Mouse (Mus musculus) heart, embryonic 14.5 days (tissue): ENCODE results near the gene Dcaf5. TPM values are rescaled to one million over a fixed set of nuclear protein-coding genes. Genes with fewer than 3 reads are reported as not detected.
"Not testable (repeated sequence)": the region's sequence is repeated elsewhere in the genome, so short reads cannot be mapped to it uniquely, and the experiment has no call there.

Source experiments
- ATAC-seq: fragments of 200-750 bp; cut with Nextera tagmentation; 2 replicates; pipeline ENCODE4 v1.8.0; 2017; ENCODE audit warnings: low read depth, moderate TSS enrichment; ENCODE audit not compliant: insufficient number of reproducible peaks, insufficient read depth, low FRiP score
- H3K27ac ChIP-seq, 2 experiments: fragments of 200-500 bp in 1 of 2; fragments of 300-500 bp in 1 of 2; sonication (generic) in 1 of 2; replicated peaks in 1 of 2; 2 replicates each; pipeline ENCODE4 v1.5.1; 2012 to 2014; ENCODE audit warnings: low read depth in 2 of 2, low read length in 2 of 2, control low read depth in 1 of 2, mild to moderate bottlenecking in 1 of 2, mixed read lengths in 1 of 2; ENCODE audit not compliant: control insufficient read depth in 1 of 2, insufficient read depth in 1 of 2
- H3K27me3 ChIP-seq: fragments of 300-500 bp; sonication (generic); 2 replicates; pipeline ENCODE4 v1.6.1; 2014; ENCODE audit warnings: mild to moderate bottlenecking, low read length, control low read depth; ENCODE audit not compliant: control insufficient read depth, insufficient read depth
- H3K36me3 ChIP-seq: fragments of 300-500 bp; sonication (generic); 2 replicates; pipeline ENCODE4 v1.6.1; 2014; ENCODE audit warnings: mild to moderate bottlenecking, control low read depth, low read length, mixed read lengths; ENCODE audit not compliant: control insufficient read depth, insufficient read depth
- H3K4me1 ChIP-seq, 2 experiments: fragments of 200-500 bp in 1 of 2; fragments of 300-500 bp in 1 of 2; sonication (generic) in 1 of 2; 2 replicates each; pipeline ENCODE4 v1.6.1; 2012 to 2014; ENCODE audit warnings: low read length in 2 of 2, control low read depth in 1 of 2, mixed read lengths in 1 of 2; ENCODE audit not compliant: control insufficient read depth in 2 of 2, insufficient read depth in 2 of 2
- H3K4me2 ChIP-seq: fragments of 300-500 bp; sonication (generic); 2 replicates; pipeline ENCODE4 v1.6.1; 2014; ENCODE audit warnings: mild to moderate bottlenecking, low read length
- H3K4me3 ChIP-seq, 2 experiments: fragments of 200-500 bp in 1 of 2; fragments of 300-500 bp in 1 of 2; sonication (generic) in 1 of 2; 2 replicates each; pipeline ENCODE4 v1.5.1; 2012 to 2014; ENCODE audit warnings: low read length in 2 of 2, mild to moderate bottlenecking in 2 of 2, control low read depth in 1 of 2, low read depth in 1 of 2, moderate library complexity in 1 of 2; ENCODE audit not compliant: control insufficient read depth in 1 of 2, insufficient read depth in 1 of 2
- H3K9ac ChIP-seq: fragments of 300-500 bp; sonication (generic); 2 replicates; pipeline ENCODE4 v1.6.1; 2014; ENCODE audit warnings: mild to moderate bottlenecking, low read length
- H3K9me3 ChIP-seq: fragments of 300-500 bp; sonication (generic); 2 replicates; pipeline ENCODE4 v1.6.1; 2016; ENCODE audit warnings: low read length, control low read depth; ENCODE audit not compliant: control insufficient read depth
- WGBS: fragments of 180-500 bp; shearing (Covaris S2); extraction: QIAGEN DNeasy Blood & Tissue Kit; methylation state at CpG from one replicate; pipeline ENCODE4 v1.1.7; 2014; 5-methylcytosine and 5-hydroxymethylcytosine counted together
- polyA plus RNA-seq: library from polyadenylated mRNA; unstranded; fragments of >200 nt; fragmentation: Nextera tagmentation; extraction: Ambion mirVana; gene quantifications from 2 replicates; pipeline ENCODE4 v1.2.1, GENCODE M21; 2014

Dcaf5 gene
- polyA plus RNA-seq, 1 experiment from 2014 or later = 10.5 TPM

- peak within 1 kb of the TSS; percentile 75 for H3K9ac ChIP-seq
- H3K4me2 ChIP-seq = peak within 1 kb of the TSS; percentile 68
- H3K36me3 ChIP-seq = no peaks in the 10 kb centered on the region
- peak within 1 kb of the TSS; percentile 69 to 72 for H3K27ac ChIP-seq
- peak; percentile 91 for ATAC-seq
- H3K4me3 ChIP-seq = peak within 1 kb of the TSS; percentile 79 to 95
- H3K9me3 ChIP-seq = no peaks in the 10 kb centered on the region
- no peaks in the 10 kb centered on the region for H3K27me3 ChIP-seq
- under 1% methylated on average over 45 of the region's 45 CpGs for WGBS
- peaks cover 0 to 4% of the 10 kb centered on the region in 2 experiments; a peak in 2 of 4 replicates for H3K4me1 ChIP-seq
These were observed 26.7 kb upstream of the Dcaf5 start, which contains the start of gene Exd2 for GRCm38 (mm10) chr12:80462942-80463651. Gene Exd2 (plus strand): TSS chr12:80463095.

- Histone ChIP-seq H3K9ac (peak overlapping the region; percentile 75; the same call in 1 of the 2 replicates), H3K4me3 (peak overlapping the region; percentile 79 to 95; a peak in 3 of 4 replicates), H3K4me2 (peak overlapping the region; percentile 68)
- not testable (repeated sequence) for H3K4me1 ChIP-seq, H3K9me3 ChIP-seq, ATAC-seq, H3K36me3 ChIP-seq, H3K27ac ChIP-seq, H3K27me3 ChIP-seq
- 11% methylated on average over 10 of the region's 10 CpGs for WGBS
These were observed 26.0 kb upstream of the Dcaf5 start for GRCm38 (mm10) chr12:80462292-80462896.

- H3K4me1 ChIP-seq = no peaks in the 10 kb centered on the region
- H3K36me3 ChIP-seq = no peaks in the 10 kb centered on the region
- no peaks in the 10 kb centered on the region for H3K9me3 ChIP-seq
- H3K27ac ChIP-seq = no peak overlapping the region
- H3K9ac ChIP-seq = no peak overlapping the region
- WGBS = 72% methylated on average over 5 of the region's 5 CpGs
- no peaks in the 10 kb centered on the region for H3K27me3 ChIP-seq
- no peak overlapping the region for H3K4me2 ChIP-seq
- no peak overlapping the region for H3K4me3 ChIP-seq
- ATAC-seq = no peak
These were observed 21.6 kb upstream of the Dcaf5 start for GRCm38 (mm10) chr12:80458033-80458432.

GRCm38 (mm10) chr12:80453506-80453905 lies 17.1 kb upstream of the Dcaf5 start:
- H3K27me3 ChIP-seq = no peaks in the 10 kb centered on the region
- ATAC-seq = no peak
- no peaks in the 10 kb centered on the region for H3K36me3 ChIP-seq
- 76% methylated on average over 1 of the region's 1 CpGs for WGBS
- H3K4me3 ChIP-seq = no peak overlapping the region
- H3K4me1 ChIP-seq = no peaks in the 10 kb centered on the region
- no peak overlapping the region for H3K4me2 ChIP-seq
- no peak overlapping the region for H3K9ac ChIP-seq
- H3K9me3 ChIP-seq = no peaks in the 10 kb centered on the region
- no peak overlapping the region for H3K27ac ChIP-seq

- Histone ChIP-seq H3K27me3 (no peaks in the 10 kb centered on the region; the same call in 1 of the 2 replicates), H3K9me3 (no peaks in the 10 kb centered on the region), H3K27ac (no peak overlapping the region), H3K4me3 (no peak overlapping the region), H3K4me2 (no peak overlapping the region), H3K4me1 (no peaks in the 10 kb centered on the region), H3K9ac (no peak overlapping the region), H3K36me3 (no peaks in the 10 kb centered on the region)
- no peak for ATAC-seq
- 82% methylated on average over 9 of the region's 9 CpGs for WGBS
These were observed 8.2 kb upstream of the Dcaf5 start for GRCm38 (mm10) chr12:80444525-80445109.

- Histone ChIP-seq H3K27ac (no peak overlapping the region), H3K27me3 (no peaks in the 10 kb centered on the region; the same call in 1 of the 2 replicates), H3K9ac (no peak overlapping the region), H3K9me3 (no peaks in the 10 kb centered on the region), H3K36me3 (no peaks in the 10 kb centered on the region), H3K4me3 (no peak overlapping the region), H3K4me1 (no peaks in the 10 kb centered on the region), H3K4me2 (no peak overlapping the region)
- 75% methylated on average over 2 of the region's 2 CpGs for WGBS
- ATAC-seq = no peak
These were observed 4.6 kb upstream of the Dcaf5 start for GRCm38 (mm10) chr12:80440957-80441356.

- peak overlapping the region; percentile 72 for H3K4me2 ChIP-seq
- no peaks in the 10 kb centered on the region for H3K9me3 ChIP-seq
- H3K36me3 ChIP-seq = 0 out of 2 replicates have a peak, but pooled peaks cover 9% of the 10 kb centered on the region
- peak overlapping the region; percentile 83 to 96; a peak in 3 of 4 replicates for H3K27ac ChIP-seq
- peak overlapping the region; percentile 89 to 94 for H3K4me3 ChIP-seq
- WGBS = 49% methylated on average over 4 of the region's 4 CpGs
- no peaks in the 10 kb centered on the region for H3K27me3 ChIP-seq
- H3K9ac ChIP-seq = peak overlapping the region; percentile 96
- no peak for ATAC-seq
- H3K4me1 ChIP-seq = peaks cover 3 to 15% of the 10 kb centered on the region in 2 experiments
These were observed 762 bp upstream of the Dcaf5 start for GRCm38 (mm10) chr12:80437051-80437675.
